Mouse (Mus musculus): ENCODE measurements around the gene Zfp362. TPM values are rescaled to one million over a fixed set of nuclear protein-coding genes. Genes with fewer than 3 reads are reported as not detected.
A peak's percentile ranks its signal among the peaks of the same experiment; 100 is the strongest.

Gene Zfp362
- 44.7 TPM in 2 replicates for polyA plus RNA-seq (2014; fragmentation: Nextera tagmentation; extraction: Ambion mirVana)

DNA sequence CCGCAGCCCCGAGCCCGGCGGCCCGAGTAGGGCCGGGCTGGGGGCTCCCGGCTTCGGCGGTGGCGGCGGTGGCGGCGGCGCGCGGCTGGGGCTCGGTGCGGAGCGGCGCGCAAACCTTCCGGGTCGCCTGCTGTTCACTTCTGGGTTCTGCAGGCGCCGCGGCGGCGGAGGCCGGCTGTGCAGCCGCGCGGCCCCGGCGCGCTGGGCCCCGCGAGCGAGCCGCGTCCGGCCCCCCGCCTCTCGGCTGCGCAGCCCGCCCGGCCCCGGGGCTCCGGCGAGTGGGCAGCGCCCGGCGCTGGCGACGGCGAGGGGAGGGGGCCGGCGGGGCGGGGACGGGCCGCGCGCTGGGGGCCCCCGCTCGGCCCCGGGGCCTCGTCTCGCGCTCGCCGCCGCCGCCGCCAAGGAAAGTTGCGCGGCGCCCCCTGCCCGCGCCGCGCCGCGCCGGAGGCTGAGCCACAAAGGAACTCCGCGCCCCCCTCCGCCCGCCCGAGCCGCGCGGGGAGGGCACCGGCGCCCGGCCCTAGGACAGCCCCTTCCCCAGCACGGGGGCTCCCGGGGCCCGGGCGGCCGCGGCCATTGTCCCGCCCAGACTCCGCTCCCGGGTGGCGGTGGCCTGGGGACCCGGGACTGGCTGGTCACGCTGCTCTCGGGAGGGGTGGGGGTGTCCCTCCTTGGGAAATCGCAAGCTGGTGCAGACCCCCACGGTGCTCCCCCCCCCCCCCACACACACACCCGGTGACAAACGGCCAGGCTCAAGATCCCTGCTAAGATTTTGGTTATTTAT lies at the start of gene Zfp362:
Gene Zfp362 (minus strand): TSS at position 3 of the 784 bp plus-strand sequence.
- 1% methylated on average over 44 of the region's 111 CpGs for WGBS
- Histone ChIP-seq H3K9me3 (ENCODE audit: control insufficient read depth, low read length) (no peaks in the 10 kb centered on the region), H3K9ac (ENCODE audit: low read length) (peak within 1 kb of the TSS; percentile 99), H3K4me2 (ENCODE audit: low read depth, severe bottlenecking) (peak within 1 kb of the TSS; percentile 88), H3K27me3 (ENCODE audit: control insufficient read depth, insufficient read depth, low read length) (no peaks in the 10 kb centered on the region), H3K36me3 (ENCODE audit: control insufficient read depth, insufficient read depth, low read length) (no peaks in the 10 kb centered on the region), H3K27ac (replicated peaks; ENCODE audit: low read depth, low read length) (peak within 1 kb of the TSS; percentile 99), H3K4me3 (ENCODE audit: low read depth, low read length) (peak within 1 kb of the TSS; percentile 57), H3K4me1 (ENCODE audit: control insufficient read depth, insufficient read depth, low read length) (peaks cover 23% of the 10 kb centered on the region)
- peak; percentile 54 for ATAC-seq (ENCODE audit: insufficient number of reproducible peaks, low FRiP score, low TSS enrichment, low read depth)
- peak; percentile 72 for DNase-seq (ENCODE audit: low spot score)

DNA sequence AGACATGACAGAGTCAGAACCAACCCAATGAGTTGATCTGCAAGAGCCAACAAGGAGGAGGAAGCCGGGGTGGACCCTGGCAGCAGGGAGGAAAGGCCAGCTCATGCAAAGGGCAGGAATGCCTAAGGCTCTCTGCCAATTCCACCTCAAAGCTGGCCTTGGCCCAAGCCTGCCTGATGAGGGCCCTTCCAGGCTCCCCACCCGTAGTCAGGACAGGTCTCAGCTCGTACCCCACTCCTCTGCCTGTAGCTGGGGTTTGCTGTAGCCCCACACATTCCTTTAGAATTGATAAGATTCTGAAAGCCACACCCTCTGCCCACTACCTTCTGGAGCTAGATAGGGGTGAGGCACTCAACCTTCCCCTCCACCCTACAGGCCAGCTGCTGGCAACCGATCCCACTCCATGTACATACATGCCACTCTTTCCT lies 49.8 kb upstream of the Zfp362 start:
- no peak overlapping the region for H3K4me3 ChIP-seq (ENCODE audit: low read depth, low read length)
- H3K4me2 ChIP-seq (ENCODE audit: low read depth, severe bottlenecking), result no peak overlapping the region
- H3K9ac ChIP-seq (ENCODE audit: low read length), result no peak overlapping the region
- DNase-seq (ENCODE audit: low spot score) (no peak), ATAC-seq (ENCODE audit: insufficient number of reproducible peaks, low FRiP score, low TSS enrichment, low read depth) (no peak)
- H3K27ac ChIP-seq (replicated peaks; ENCODE audit: low read depth, low read length), result no peak overlapping the region
- no peaks in the 10 kb centered on the region for H3K4me1 ChIP-seq (ENCODE audit: control insufficient read depth, insufficient read depth, low read length)
- H3K27me3 ChIP-seq (ENCODE audit: control insufficient read depth, insufficient read depth, low read length), result no peaks in the 10 kb centered on the region
- H3K36me3 ChIP-seq (ENCODE audit: control insufficient read depth, insufficient read depth, low read length), result no peaks in the 10 kb centered on the region
- no peaks in the 10 kb centered on the region; the same call in 1 of the 2 replicates for H3K9me3 ChIP-seq (ENCODE audit: control insufficient read depth, low read length)
- 92% methylated on average over 4 of the region's 4 CpGs for WGBS

DNA sequence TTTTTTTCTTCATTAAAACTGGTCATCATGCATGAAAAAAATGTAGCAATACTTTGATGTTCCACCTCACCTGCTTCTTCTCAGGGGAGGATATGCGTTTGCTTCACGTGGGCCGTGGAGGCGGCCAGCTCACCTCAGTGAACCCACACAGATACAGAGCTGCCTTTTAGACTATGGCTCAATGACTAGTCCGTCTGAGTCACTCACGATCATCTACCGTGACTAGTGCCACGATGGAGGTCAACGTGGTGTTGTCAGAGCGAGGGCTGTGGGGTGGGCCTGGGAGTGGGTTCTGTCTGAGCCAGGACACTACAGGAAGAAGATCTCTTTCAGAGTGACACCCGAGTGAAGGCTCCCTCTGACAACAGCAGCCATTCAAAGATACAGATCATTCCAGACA lies 47.3 kb upstream of the Zfp362 start:
- DNase-seq (ENCODE audit: low spot score), result no peak
- Histone ChIP-seq H3K9ac (ENCODE audit: low read length) (no peak overlapping the region), H3K36me3 (ENCODE audit: control insufficient read depth, insufficient read depth, low read length) (no peaks in the 10 kb centered on the region), H3K27ac (replicated peaks; ENCODE audit: low read depth, low read length) (no peak overlapping the region), H3K27me3 (ENCODE audit: control insufficient read depth, insufficient read depth, low read length) (no peaks in the 10 kb centered on the region), H3K4me3 (ENCODE audit: low read depth, low read length) (no peak overlapping the region), H3K4me1 (ENCODE audit: control insufficient read depth, insufficient read depth, low read length) (no peaks in the 10 kb centered on the region), H3K9me3 (ENCODE audit: control insufficient read depth, low read length) (no peaks in the 10 kb centered on the region), H3K4me2 (ENCODE audit: low read depth, severe bottlenecking) (no peak overlapping the region)
- ATAC-seq (ENCODE audit: insufficient number of reproducible peaks, low FRiP score, low TSS enrichment, low read depth), result no peak
- WGBS, result 90% methylated on average over 11 of the region's 11 CpGs

DNA sequence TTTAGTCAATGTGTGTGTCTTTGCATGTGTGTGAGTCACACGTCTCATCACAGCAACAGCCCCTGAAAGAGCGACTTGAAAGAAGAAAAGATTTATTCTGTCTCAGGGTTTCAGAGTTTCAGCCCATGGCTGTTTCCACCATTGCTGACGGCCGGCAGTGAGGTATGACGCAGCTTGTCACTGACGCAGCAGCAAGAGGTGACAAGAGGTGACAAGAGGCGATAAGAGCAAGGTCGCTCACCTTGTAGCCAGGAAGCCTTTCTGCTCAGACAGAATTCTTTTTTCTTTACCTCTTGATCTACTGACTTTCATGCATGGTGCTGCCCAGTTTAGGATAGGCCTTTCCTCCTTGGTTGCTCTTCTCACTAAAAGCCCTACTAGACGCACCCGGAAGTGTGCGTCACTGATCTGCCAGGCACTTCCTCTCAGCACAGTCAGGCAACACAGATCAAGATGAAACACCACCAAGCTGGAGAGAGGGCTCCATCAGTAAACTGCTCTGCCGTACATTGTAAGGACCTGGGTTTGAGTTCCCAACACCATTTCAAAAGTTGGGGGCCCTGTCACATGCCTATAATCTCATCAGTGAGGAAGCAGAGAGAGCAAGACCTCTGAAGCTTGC lies 46.5 kb upstream of the Zfp362 start:
- ATAC-seq (ENCODE audit: insufficient number of reproducible peaks, low FRiP score, low TSS enrichment, low read depth), result no peak
- no peaks in the 10 kb centered on the region for H3K36me3 ChIP-seq (ENCODE audit: control insufficient read depth, insufficient read depth, low read length)
- H3K4me1 ChIP-seq (ENCODE audit: control insufficient read depth, insufficient read depth, low read length), result no peaks in the 10 kb centered on the region

GRCm38 (mm10) chr4:128849686-128850085 lies 43.8 kb upstream of the Zfp362 start:
- no peaks in the 10 kb centered on the region for H3K9me3 ChIP-seq (ENCODE audit: control insufficient read depth, low read length)
- H3K9ac ChIP-seq (ENCODE audit: low read length), result no peak overlapping the region
- no peak for DNase-seq (ENCODE audit: low spot score)
- H3K4me3 ChIP-seq (ENCODE audit: low read depth, low read length), result no peak overlapping the region
- H3K36me3 ChIP-seq (ENCODE audit: control insufficient read depth, insufficient read depth, low read length), result no peaks in the 10 kb centered on the region
- no peaks in the 10 kb centered on the region for H3K4me1 ChIP-seq (ENCODE audit: control insufficient read depth, insufficient read depth, low read length)
- H3K27me3 ChIP-seq (ENCODE audit: control insufficient read depth, insufficient read depth, low read length), result no peaks in the 10 kb centered on the region
- WGBS, result 71% methylated on average over 7 of the region's 7 CpGs
- no peak overlapping the region for H3K27ac ChIP-seq (replicated peaks; ENCODE audit: low read depth, low read length)
- no peak overlapping the region for H3K4me2 ChIP-seq (ENCODE audit: low read depth, severe bottlenecking)
- no peak for ATAC-seq (ENCODE audit: insufficient number of reproducible peaks, low FRiP score, low TSS enrichment, low read depth)

More for the DNA sequence above, 46.5 kb upstream of the Zfp362 start:
- no peak overlapping the region for H3K4me2 ChIP-seq (ENCODE audit: low read depth, severe bottlenecking)
- no peaks in the 10 kb centered on the region for H3K9me3 ChIP-seq (ENCODE audit: control insufficient read depth, low read length)
- H3K9ac ChIP-seq (ENCODE audit: low read length), result no peak overlapping the region
- H3K27ac ChIP-seq (replicated peaks; ENCODE audit: low read depth, low read length), result no peak overlapping the region
- DNase-seq (ENCODE audit: low spot score), result no peak
- H3K4me3 ChIP-seq (ENCODE audit: low read depth, low read length), result no peak overlapping the region
- no peaks in the 10 kb centered on the region for H3K27me3 ChIP-seq (ENCODE audit: control insufficient read depth, insufficient read depth, low read length)
- 83% methylated on average over 12 of the region's 12 CpGs for WGBS

DNA sequence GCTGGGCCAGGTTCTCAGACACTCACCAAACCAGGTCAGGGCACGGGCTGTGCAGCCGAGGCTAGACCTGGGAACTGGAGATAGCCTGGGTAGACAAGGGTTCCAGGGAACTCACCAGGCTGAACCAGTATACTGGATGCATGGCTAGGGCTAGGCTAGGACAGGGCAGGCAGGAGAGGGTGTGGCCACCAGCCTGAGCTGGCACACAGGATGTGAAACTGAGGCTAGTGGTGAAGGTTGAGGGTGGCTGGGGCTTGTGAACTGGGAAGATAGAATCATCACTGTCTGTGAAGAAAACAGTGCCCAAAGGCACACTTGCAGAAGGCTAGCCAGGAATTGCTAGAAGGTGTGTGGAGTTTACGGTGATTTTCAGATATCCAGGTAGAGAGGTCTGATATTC lies 43.1 kb upstream of the Zfp362 start:
- 90% methylated on average over 3 of the region's 3 CpGs for WGBS
- Histone ChIP-seq H3K36me3 (ENCODE audit: control insufficient read depth, insufficient read depth, low read length) (no peaks in the 10 kb centered on the region), H3K4me1 (ENCODE audit: control insufficient read depth, insufficient read depth, low read length) (no peaks in the 10 kb centered on the region), H3K4me3 (ENCODE audit: low read depth, low read length) (no peak overlapping the region), H3K4me2 (ENCODE audit: low read depth, severe bottlenecking) (no peak overlapping the region), H3K27ac (replicated peaks; ENCODE audit: low read depth, low read length) (no peak overlapping the region), H3K9ac (ENCODE audit: low read length) (no peak overlapping the region), H3K27me3 (ENCODE audit: control insufficient read depth, insufficient read depth, low read length) (no peaks in the 10 kb centered on the region), H3K9me3 (ENCODE audit: control insufficient read depth, low read length) (no peaks in the 10 kb centered on the region)
- DNase-seq (ENCODE audit: low spot score), result no peak
- no peak for ATAC-seq (ENCODE audit: insufficient number of reproducible peaks, low FRiP score, low TSS enrichment, low read depth)

GRCm38 (mm10) chr4:128845367-128845973 lies 39.6 kb upstream of the Zfp362 start:
- DNase-seq (ENCODE audit: low spot score) (no peak), ATAC-seq (ENCODE audit: insufficient number of reproducible peaks, low FRiP score, low TSS enrichment, low read depth) (no peak)
- WGBS, result 82% methylated on average over 12 of the region's 12 CpGs

DNA sequence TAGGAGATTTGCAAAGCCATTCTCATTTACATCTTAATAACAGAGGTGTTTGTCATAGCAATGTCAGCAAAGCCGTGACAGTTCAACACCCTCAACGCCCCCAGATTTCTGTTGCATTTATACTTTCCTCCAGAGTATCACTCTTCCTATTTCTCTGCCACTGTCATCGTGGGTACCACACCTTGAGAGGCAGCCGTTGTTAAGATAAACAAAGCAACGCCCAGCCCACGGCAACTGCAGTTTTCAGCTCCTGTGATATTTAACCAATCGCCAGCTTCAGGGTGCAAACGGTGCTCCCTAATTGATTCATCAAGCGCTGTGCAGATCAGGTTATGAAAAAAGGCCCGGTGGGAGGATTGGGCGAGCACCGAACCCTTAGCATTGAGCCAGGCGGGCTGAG lies 38.7 kb upstream of the Zfp362 start:
- Histone ChIP-seq H3K9ac (ENCODE audit: low read length) (no peak overlapping the region), H3K4me1 (ENCODE audit: control insufficient read depth, insufficient read depth, low read length) (peaks cover 9% of the 10 kb centered on the region), H3K4me2 (ENCODE audit: low read depth, severe bottlenecking) (no peak overlapping the region), H3K4me3 (ENCODE audit: low read depth, low read length) (no peak overlapping the region), H3K27me3 (ENCODE audit: control insufficient read depth, insufficient read depth, low read length) (no peaks in the 10 kb centered on the region), H3K9me3 (ENCODE audit: control insufficient read depth, low read length) (no peaks in the 10 kb centered on the region), H3K36me3 (ENCODE audit: control insufficient read depth, insufficient read depth, low read length) (no peaks in the 10 kb centered on the region), H3K27ac (replicated peaks; ENCODE audit: low read depth, low read length) (no peak overlapping the region)
- no peak for DNase-seq (ENCODE audit: low spot score)
- 45% methylated on average over 13 of the region's 13 CpGs for WGBS
- ATAC-seq (ENCODE audit: insufficient number of reproducible peaks, low FRiP score, low TSS enrichment, low read depth), result no peak

More at GRCm38 (mm10) chr4:128845367-128845973, 39.6 kb upstream of the Zfp362 start:
- Histone ChIP-seq H3K9me3 (ENCODE audit: control insufficient read depth, low read length) (no peaks in the 10 kb centered on the region), H3K27me3 (ENCODE audit: control insufficient read depth, insufficient read depth, low read length) (no peaks in the 10 kb centered on the region), H3K4me2 (ENCODE audit: low read depth, severe bottlenecking) (no peak overlapping the region), H3K27ac (replicated peaks; ENCODE audit: low read depth, low read length) (no peak overlapping the region), H3K4me1 (ENCODE audit: control insufficient read depth, insufficient read depth, low read length) (0 out of 2 replicates have a peak, but pooled peaks cover 1% of the 10 kb centered on the region), H3K9ac (ENCODE audit: low read length) (no peak overlapping the region), H3K4me3 (ENCODE audit: low read depth, low read length) (no peak overlapping the region), H3K36me3 (ENCODE audit: control insufficient read depth, insufficient read depth, low read length) (no peaks in the 10 kb centered on the region)

All from limb, embryonic 11.5 days (tissue).